Mouse (Mus musculus) kidney, adult 8-10 months (tissue): Measurements from ENCODE around the gene Gm19935.

Experiments
- DNase-seq, 2 experiments: peaks; one replicate each; pipeline ENCODE4 v3.0.0; 2022

The Gm19935 gene

DNA sequence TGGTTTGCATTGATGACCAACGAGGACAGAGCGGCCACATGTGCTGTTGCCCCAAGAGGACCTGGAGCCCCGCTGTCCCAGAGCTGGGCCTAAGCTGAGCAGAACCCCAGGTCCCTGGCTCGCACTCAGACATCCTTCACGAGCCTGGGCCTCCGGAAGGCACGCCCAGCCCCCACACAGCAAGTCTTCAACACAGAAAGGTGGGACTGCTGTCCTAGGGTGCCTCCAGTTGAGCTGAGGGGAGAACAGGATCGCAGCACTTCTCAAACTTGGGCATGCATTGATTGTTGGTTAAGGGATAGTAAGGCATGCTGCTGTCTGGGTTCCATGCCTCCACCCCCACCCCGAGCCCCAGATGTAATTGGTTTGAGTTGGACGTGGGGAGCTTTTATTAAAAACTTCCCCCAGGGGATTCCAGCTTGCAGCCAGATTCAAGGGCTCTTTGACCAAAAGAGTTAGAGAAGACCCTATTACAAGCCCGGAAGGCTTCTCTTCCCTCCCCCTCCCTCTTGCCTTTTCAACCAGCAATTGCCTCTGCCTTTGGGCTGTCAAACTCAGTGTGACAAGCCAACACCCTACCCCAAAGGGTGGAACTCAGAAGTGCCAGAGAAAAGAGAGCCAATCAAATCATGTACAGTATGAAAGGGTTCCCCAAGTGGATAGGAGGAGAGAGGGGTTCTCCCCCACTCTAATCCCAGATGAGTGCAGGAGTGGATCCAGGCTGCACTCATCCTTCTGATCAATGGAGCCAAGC lies 12.0 kb upstream of the Gm19935 start:
- no peak for DNase-seq

- DNase-seq: peak; percentile 88 to 96
Measured at GRCm38 (mm10) chr8:90828181-90828986, 11.2 kb upstream of the Gm19935 start, which contains the start of gene Chd9. TSS of gene Chd9 (plus strand) at chr8:90828352.

GRCm38 (mm10) chr8:90825459-90825871 lies 8.3 kb upstream of the Gm19935 start:
- peak; percentile 72 to 76 for DNase-seq

DNA sequence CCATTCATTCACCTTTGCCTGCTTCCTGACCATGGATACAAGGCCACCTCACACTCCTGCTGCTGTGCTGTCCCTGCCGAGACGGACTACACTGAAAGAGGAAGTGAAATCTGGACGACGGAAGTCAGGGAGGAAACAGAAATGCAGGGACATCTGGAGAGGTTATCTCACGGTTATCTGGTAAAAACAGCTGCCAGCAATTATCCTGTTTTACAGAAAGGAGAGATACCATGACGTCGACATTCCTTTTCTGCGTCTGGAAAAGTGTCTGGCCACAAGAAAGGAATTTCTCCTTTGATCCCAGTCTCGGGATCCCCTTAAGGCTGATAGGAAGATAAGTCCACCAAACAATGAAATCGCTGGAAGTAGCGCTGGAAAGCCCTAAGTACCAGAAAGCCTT lies 5.2 kb upstream of the Gm19935 start:
- peak in 1 of 2 experiments; percentile 36 for DNase-seq

DNA sequence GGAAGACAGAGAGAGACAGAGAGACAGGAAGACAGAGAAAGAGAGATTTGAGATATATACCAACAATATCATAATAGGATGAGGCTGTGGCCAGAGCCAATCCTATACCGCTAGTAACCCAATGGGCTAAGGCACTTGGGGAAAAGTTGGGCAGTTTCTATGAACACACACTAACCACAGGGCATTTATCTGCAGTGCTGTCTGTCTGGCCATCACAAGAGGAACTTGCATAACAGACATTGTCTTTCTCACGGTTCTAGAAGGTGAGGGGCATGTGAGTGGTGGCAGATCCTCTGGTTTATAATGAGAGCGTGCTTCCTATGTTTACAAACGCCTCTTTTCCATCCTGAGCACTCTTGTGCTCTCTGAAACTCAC lies 3.1 kb upstream of the Gm19935 start:
- no peak for DNase-seq

DNA sequence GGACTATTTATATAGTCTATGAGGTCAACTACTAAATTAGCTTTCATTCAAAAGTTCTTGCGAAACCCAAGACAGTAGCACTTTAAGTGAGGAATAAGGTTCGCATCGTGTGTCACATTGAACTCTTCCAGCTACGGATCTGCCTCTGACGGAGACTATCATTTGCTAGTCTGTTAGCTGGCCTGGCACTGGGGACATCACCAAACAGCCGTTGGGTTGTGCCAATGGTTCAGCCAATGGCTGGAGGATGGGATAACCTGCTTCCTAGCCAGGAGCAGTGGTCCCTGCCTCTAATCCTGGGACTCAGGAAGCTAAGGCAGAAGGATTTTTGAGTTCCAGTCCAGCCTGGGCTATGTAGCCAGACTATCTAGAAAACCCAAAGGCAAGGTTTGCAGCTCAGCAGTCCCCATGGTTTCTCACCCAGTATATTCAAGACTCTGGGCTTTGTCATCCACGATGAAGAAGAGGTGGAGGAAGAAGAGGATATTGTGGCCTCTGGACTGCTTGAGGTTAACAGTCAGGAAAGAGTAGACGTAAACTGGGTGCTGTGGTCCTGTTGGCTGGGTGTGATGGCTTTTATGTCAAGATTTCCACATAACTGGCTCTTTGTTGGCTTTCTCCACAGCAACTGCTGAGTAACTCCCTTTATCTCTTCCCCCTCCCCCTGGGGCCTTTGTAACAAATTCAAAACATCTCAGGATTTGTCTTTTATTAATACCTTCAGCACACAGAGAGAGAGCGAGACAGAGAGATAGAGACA lies 2.5 kb upstream of the Gm19935 start:
- no peak for DNase-seq

DNA sequence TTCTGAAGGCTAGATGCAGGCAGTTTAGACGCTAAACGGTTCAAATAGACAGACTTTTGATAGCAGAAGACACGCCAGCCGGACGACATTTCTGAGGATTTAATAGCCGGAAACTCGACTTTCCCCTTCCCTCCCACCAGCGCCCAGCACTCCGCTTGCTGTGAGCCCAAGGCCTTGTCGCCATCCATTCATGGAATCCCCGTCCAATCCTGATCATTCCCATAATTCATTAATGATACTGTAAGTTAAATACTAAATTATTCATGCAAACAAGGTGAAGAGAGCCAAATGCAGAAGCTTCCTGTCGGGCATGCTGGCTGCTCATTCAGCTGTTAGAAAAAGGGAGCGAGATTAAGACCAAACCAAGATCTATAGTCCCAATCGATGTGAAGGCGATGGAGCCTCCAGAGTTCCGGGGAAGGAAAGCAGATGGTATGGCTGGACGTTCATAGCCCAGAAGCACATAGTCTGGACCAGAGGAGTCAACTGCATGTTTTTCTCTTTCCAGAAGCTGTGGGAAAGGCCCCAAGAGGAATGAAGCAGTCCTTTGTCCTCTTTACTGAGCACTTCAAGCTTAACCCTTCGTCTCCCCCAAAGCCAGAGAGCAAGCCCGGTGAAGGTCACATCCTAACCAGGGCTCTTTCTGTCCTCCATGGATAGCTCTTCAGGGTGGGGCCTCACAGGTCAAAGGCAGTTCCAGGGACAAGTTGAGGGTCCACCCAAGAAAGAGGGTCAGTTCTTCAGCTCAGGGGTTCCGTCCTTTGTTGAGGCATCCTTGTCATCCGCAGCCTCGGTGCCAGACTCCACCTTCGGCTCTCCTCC lies 921 bp downstream of the Gm19935 start:
- DNase-seq: no peak

GRCm38 (mm10) chr8:90813602-90814320 lies 3.4 kb downstream of the Gm19935 start:
- DNase-seq: peak; percentile 17

DNA sequence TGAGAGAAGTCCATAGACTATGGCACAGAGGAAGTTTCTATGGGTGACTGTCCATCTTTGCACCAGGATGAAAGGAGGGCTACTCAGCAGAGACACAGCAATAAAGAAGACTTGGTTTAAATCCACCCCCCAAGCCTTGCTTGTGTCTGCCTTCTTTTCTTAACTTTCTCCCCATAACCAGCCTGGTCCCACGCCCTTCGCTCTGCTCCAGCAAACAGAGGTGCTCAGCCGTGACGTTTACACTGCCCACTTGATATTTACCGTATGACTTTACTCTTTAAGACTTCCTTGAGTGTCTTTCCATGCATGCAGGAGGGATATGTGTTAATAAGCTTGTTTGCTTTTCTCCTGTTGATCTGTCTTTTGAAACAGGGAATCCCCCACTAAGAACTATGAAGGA lies 17.7 kb downstream of the Gm19935 start:
- peak in 1 of 2 experiments; percentile 7 for DNase-seq

- peak; percentile 45 to 76 for DNase-seq
Measured at GRCm38 (mm10) chr8:90794990-90795861, 22.0 kb downstream of the Gm19935 start.

- DNase-seq: peak; percentile 53 to 79
Measured at GRCm38 (mm10) chr8:90793710-90794109, 23.5 kb downstream of the Gm19935 start.

DNA sequence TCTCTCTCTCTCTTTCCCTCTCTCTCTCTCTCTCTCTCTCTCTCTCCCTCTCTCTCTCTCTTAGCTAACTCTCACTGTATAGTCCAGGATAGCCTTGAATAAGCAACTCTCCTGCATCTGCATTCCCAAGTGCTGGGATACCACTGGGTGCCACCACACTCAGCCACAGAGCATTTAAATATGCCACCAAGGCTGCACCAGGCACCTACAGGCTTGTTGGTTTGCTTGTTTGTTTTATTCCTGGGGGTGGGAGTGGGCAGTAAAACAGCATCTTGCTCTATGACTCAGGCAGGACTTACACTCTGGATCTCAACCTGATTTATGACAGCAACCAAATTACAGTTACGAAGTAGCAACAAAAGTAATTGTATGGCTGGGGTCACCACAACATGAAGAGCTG lies 25.6 kb downstream of the Gm19935 start:
- no peak for DNase-seq

DNA sequence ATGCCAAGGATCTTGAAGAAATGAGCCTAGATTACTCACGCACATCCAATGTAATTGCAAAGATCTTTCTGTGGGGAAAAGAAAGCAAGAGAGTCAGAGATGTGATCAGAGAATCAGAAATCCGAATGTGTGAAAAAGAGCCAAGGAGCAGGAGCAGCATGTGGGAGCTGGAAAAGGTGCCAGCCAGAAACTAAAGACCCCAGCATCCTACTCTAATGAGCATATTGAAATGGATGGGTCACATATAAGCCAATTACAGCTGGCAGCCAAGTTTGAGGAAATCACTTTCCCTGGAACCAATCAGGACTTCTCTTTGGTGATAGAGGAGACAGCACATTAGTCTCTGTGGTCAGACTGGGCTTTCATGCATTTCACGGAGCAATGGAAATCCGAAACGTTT lies 47.4 kb downstream of the Gm19935 start:
- DNase-seq: no peak
